Mouse (Mus musculus) CD4-positive helper T cell, adult 2 months (primary cell): ENCODE results near the gene Pkd2l1.
"Not testable (repeated sequence)": the region's sequence is repeated elsewhere in the genome, so short reads cannot be mapped to it uniquely, and the experiment has no call there.

Experiments used
- DNase-seq: peaks from one replicate; pipeline ENCODE4 v3.0.0-alpha.2; 2012; ENCODE audit warnings: low read depth, missing footprints, low spot score

Gene Pkd2l1

DNA sequence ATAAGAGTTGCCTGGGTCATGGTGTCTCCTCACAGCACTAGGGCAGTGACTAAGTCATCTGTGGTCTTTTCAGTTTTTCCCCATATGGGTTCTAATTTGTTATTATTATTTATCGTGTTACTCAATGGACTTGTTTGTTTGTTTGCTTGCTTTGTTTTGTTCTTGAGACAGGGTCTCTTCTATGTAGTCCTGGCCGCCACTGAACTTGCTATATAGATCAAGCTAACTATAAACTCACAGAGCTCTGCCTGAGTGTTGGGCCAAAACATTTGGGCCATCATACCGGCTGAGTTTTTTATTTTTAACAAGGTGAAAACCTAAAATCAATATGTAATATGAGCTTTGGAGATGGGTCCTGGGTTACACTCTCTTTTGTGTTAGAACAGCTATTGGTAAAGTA is 32.9 kb downstream of the Pkd2l1 start:
- no peak for DNase-seq

DNA sequence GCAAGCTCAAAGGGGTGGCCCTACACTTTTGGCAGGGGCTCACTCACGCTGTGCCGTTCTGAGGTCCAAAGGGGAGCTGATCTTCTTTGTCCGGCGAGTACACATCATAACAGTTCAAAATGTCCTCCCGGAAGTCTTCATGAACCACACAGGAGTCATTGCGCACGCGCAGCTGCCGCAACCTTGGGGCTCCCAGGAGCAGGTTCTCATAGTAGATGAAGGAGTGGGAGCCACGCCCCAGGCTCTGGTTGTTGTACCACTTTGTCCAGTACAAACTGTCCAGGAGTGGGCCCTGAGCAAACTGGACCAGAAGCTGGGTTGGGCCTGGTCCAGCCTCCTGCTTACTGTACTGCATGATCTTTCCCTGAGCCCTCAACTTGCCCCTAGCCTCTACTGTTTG is 35.2 kb downstream of the Pkd2l1 start:
- no peak for DNase-seq

GRCm38 (mm10) chr19:44153781-44154180 is 38.5 kb downstream of the Pkd2l1 start:
- no peak for DNase-seq

GRCm38 (mm10) chr19:44148991-44149390 is 43.3 kb downstream of the Pkd2l1 start:
- DNase-seq = no peak

DNA sequence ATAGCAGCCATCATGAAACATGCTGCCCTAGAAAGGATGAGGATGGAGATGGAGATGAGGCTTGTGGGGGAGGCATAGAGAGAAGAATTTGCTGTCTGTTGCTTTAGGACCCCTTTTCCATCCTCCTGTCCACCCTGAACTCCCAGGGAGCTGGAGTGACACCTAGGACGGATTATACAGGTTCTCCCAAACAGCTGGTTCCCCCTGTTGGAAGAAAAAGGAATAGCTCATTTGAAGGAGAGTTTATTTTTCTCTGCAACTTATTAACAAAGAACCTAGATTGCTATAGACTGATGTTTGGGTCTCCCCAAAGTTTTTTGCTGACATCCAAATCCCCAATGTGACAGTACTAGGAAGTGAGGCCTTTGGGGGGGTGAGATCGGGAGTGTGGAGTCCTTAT is 43.9 kb downstream of the Pkd2l1 start:
- DNase-seq = no peak

DNA sequence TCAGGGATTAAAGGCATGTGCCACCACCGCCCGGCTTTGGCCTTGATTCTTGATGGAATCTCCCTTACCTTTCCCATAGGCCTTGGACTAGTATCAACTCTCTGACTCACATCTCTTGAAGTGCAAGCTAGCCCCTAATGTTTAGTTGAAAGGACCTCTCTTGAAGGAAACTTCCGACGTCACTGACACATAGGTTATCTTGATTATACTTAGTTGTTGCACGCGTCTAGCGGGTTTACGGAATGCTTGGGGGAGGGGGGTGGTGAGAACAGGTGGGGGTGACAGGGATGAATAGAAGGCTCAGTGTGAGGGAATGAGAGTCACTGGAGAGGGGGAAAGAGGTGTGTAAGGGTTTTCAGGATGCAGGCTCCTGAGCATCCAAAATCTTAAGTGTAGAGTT is 45.3 kb downstream of the Pkd2l1 start:
- no peak for DNase-seq

DNA sequence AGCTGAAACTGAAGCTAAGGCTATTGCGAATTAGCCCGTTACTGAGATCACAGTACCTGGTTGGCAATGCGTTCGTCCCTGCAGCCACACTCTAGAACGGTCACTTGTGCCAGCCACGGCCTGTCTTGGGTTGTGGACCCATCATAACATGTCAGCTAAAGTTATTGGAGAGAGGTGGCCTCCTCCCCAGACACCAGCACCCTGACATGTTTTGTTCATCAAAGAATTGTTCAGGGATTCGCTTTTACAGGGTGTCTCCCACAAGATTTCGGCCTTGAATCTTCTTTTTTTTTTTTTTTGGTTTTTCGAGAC is 45.7 kb downstream of the Pkd2l1 start:
- no peak for DNase-seq

DNA sequence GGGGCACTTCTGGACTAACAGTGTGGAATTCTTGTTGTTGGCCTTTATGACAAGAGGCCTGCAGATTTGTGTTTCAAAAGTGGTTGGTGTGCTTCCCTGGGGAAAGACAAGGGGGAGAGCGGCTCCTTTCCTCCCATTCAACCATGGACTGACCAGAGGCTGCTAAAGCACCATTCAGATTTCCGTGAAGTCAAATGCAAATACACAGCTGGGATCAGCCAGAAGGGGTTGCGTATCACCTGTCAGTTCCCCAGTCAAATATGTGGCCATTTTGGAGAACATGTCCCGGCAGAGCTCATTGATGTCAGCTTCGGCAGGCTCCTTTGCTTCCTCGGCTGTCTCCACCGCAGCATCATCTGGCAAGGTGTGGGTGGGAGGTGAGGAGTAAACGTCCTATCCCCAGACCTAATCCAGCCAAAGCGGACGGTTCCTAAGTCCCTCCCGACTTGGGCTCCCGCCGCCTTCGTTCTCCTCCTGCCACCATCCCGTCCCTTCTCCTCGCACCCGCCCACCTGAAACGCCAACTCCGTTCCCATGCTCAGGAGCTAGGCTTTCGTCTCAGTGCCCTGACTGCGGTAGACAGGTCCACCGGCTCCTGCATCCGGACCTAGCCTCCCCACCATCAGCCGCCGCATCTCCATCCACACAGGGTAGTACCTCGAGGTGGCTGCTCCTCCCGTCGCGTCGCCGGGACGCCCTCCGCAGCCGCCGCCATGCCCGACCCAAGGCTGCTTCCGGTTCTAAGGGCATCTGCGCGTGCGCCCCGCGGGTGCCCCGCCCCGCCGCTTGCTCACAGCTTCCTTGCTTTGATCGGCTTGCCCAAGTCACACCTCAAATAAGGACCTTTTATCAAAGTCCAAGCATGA is 46.3 kb downstream of the Pkd2l1 start, which contains the start of gene Bloc1s2:
Gene Bloc1s2 (minus strand): TSS at position 745 of the 866 bp plus-strand sequence.
- peak; percentile 92 for DNase-seq

GRCm38 (mm10) chr19:44144366-44144765 is 47.9 kb downstream of the Pkd2l1 start:
- no peak for DNase-seq

GRCm38 (mm10) chr19:44135960-44136485 is 56.2 kb downstream of the Pkd2l1 start:
- DNase-seq = no peak

DNA sequence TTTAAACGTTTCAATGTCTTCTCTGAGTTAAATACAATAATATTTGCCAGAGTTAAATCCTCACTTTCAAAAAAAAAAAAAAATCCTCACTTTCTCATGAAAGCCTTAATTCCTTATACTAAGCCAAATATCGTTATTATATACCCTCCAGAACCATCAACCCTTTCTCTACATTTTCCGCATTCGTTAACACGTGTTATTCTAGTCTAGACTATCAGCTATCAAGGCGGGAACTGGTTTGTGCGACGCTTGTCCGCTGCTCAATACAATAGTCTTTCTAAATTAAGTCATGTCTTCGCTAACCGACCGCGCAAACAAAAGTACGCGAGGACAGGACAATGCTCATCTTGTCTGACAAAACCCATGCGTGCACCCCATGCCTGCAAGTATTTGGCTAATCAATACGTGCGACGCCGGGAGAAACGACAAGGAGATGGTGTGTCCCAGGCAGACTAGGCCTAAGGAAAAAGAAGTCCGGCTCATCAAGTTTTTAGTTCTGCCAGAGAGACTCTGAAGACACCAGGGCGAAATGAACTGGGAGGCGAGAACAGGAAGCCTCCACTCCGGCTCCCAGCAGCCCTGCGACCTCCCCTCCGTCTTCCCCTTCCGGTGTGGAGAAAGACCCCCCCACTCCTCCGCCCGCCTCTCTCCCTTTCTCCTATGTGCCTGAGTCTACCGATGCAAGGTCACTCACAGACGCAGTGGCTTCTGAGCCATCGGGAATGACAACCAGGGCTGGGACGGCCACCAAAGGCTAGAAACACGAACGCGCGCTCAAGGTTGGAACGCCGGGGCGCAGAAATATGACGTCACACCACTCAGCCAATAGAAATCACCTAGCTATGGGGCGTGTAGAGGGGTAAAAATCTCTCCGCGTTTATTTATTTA is 56.9 kb downstream of the Pkd2l1 start, which contains the start of gene Cwf19l1:
Gene Cwf19l1 (minus strand): TSS at position 805 of the 888 bp plus-strand sequence.
- peak; percentile 90 for DNase-seq

GRCm38 (mm10) chr19:44132917-44133316 is 59.3 kb downstream of the Pkd2l1 start:
- DNase-seq = no peak

DNA sequence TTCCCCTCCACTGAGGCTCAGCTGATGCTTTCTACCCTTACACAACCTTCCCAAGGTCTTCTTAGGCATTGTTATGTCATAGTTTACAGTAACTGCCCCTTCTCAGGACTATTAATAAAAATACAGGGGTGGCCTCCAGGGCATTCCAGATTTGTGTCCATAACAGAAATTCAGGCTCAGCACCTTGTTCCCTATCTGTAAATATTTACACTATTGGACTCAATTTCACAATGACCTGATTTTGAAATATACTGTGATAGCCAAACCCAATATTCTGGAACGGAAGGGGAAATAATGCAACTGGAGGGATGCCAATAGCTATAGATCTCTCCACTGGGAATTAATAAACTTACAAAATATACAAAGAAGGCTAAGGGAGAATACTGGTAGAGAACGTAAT is 63.7 kb downstream of the Pkd2l1 start:
- DNase-seq = no peak

DNA sequence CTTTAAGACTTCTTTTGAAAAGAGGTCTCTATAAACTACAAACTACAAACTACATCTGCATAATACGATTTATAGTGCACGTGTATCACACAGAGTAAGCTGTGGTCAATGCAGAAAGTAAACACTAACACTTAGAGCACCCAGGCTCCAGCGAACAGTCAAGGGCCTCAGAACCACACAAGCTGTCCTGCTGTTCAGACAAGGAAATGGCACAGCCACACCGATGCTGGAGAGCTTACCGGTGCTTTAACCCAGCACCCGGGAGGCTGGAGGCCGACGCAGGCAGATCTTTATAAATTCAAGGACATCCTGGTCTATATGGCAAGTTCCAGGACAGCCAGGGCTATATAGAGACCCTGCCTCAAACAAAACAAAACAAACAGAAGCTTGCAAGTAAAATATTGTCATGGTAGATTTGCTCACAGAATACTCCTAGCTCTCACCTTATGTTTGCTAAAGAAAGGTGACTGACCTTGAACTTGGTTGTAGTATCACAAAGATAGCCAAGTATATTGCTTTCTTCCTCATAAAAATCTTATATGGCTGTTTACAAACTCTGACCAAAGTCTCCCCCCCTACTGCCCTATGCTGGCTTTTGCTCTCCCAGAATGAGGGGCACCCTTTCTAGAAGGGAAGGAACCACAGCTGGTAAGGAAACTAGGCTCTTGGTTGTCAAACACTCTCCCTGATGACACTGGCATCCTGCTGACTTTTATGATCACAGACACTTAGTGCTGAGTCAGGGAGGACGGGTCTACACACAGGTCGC is 64.3 kb downstream of the Pkd2l1 start:
- no peak for DNase-seq

GRCm38 (mm10) chr19:44121137-44121536 is 71.1 kb downstream of the Pkd2l1 start:
- DNase-seq = no peak

DNA sequence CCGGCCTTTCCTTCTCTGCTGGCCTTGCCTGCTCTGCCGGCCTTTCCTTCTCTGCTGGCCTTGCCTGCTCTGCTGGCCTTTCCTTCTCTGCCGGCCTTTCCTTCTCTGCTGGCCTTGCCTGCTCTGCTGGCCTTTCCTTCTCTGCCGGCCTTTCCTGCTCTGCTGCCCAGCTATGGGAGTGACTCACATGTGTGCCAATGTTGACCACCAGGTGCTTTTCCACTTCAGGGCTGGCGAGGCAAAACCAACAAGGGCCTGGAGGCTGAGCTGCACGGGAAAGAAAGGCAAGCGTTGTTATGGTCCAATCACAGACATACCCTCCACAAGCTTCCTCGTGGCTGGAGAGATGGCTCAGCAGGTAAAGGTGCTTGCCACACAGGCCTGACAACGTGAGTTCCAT is 71.6 kb downstream of the Pkd2l1 start:
- DNase-seq = not testable (repeated sequence)

- no peak for DNase-seq
Observed at GRCm38 (mm10) chr19:44117793-44118192, 74.4 kb downstream of the Pkd2l1 start.

- DNase-seq = no peak
Observed at GRCm38 (mm10) chr19:44111706-44112105, 80.5 kb downstream of the Pkd2l1 start.

DNA sequence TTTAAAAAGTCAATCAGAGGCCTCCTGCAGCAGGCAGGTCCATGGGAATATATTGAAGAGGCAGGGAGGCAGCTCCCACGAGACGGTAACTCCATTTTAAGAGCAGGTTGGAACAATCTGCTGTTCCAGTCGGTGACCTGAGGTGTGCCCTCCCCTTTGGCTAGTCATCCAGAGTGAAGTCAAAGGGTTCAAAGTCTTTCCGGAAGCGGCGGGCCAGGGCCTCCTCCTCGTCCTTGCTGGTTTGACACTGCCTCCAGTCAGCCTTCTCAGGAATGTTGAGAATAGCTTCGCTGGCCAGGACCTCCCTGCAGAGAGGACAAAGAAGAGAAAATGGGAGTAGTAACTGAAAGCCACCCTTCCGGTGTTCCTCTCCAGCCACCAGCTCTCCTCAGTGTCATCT is 81.9 kb downstream of the Pkd2l1 start:
- DNase-seq = no peak

GRCm38 (mm10) chr19:44108996-44109395 is 83.2 kb downstream of the Pkd2l1 start:
- no peak for DNase-seq

GRCm38 (mm10) chr19:44107661-44108521 is 84.4 kb downstream of the Pkd2l1 start:
- DNase-seq = no peak
